Mouse (Mus musculus): ENCODE measurements at regions not wholly inside any gene's neighbourhood (a gene's known extent, or its start where the extent isn't known, plus 50 kb on each side); places are given as distances from the start of the nearest gene placed in this dataset.

- DNase-seq (ENCODE audit: low spot score in 2 of 2) = no peak
Observed at GRCm38 (mm10) chr13:99781616-99782015, 119.3 kb downstream of the Cartpt start.

- no peak for DNase-seq (ENCODE audit: low spot score in 2 of 2)
Observed at GRCm38 (mm10) chr13:99780751-99781460, 120.0 kb downstream of the Cartpt start.

GRCm38 (mm10) chr13:99778747-99779146, 122.1 kb downstream of the Cartpt start:
- DNase-seq (ENCODE audit: low spot score in 2 of 2) = no peak

- DNase-seq (ENCODE audit: low spot score in 2 of 2) = no peak
Observed at GRCm38 (mm10) chr13:99777736-99778135, 123.2 kb downstream of the Cartpt start.

GRCm38 (mm10) chr13:99765965-99766364, 134.9 kb downstream of the Cartpt start:
- no peak for DNase-seq (ENCODE audit: low spot score in 2 of 2)

- DNase-seq (ENCODE audit: low spot score in 2 of 2) = no peak
Observed at GRCm38 (mm10) chr13:99764764-99765163, 136.1 kb downstream of the Cartpt start.

GRCm38 (mm10) chr13:99764097-99764714, 136.7 kb downstream of the Cartpt start:
- no peak for DNase-seq (ENCODE audit: low spot score in 2 of 2)

GRCm38 (mm10) chr13:99761843-99762242, 139.0 kb downstream of the Cartpt start:
- peak; percentile 83 to 92 for DNase-seq (ENCODE audit: low spot score in 2 of 2)

GRCm38 (mm10) chr13:99761423-99761822, 139.5 kb downstream of the Cartpt start:
- no peak for DNase-seq (ENCODE audit: low spot score in 2 of 2)

GRCm38 (mm10) chr13:99760646-99761045, 140.2 kb downstream of the Cartpt start:
- DNase-seq (ENCODE audit: low spot score in 2 of 2) = no peak

- no peak for DNase-seq (ENCODE audit: low spot score in 2 of 2)
Observed at GRCm38 (mm10) chr13:99759256-99760044, 141.4 kb downstream of the Cartpt start.

- no peak for DNase-seq (ENCODE audit: low spot score in 2 of 2)
Observed at GRCm38 (mm10) chr13:99754701-99755100, 146.2 kb downstream of the Cartpt start.

- no peak for DNase-seq (ENCODE audit: low spot score in 2 of 2)
Observed at GRCm38 (mm10) chr13:99754251-99754652, 146.6 kb downstream of the Cartpt start.

- DNase-seq (ENCODE audit: low spot score in 2 of 2) = no peak
Observed at GRCm38 (mm10) chr13:99753526-99753925, 147.4 kb downstream of the Cartpt start.

- DNase-seq (ENCODE audit: low spot score in 2 of 2) = no peak
Observed at GRCm38 (mm10) chr13:99750729-99751128, 150.2 kb downstream of the Cartpt start.

GRCm38 (mm10) chr13:99749342-99749741, 151.5 kb downstream of the Cartpt start:
- no peak for DNase-seq (ENCODE audit: low spot score in 2 of 2)

GRCm38 (mm10) chr13:99748128-99748527, 152.8 kb downstream of the Cartpt start:
- DNase-seq (ENCODE audit: low spot score in 2 of 2) = no peak

- DNase-seq (ENCODE audit: low spot score in 2 of 2) = no peak
Observed at GRCm38 (mm10) chr13:99745526-99745925, 155.4 kb downstream of the Cartpt start.

- no peak for DNase-seq (ENCODE audit: low spot score in 2 of 2)
Observed at GRCm38 (mm10) chr13:99744790-99745120, 156.1 kb downstream of the Cartpt start.

- DNase-seq (ENCODE audit: low spot score in 2 of 2) = no peak
Observed at GRCm38 (mm10) chr13:99743952-99744789, 156.7 kb downstream of the Cartpt start.

GRCm38 (mm10) chr13:99742507-99742906, 158.4 kb downstream of the Cartpt start:
- no peak for DNase-seq (ENCODE audit: low spot score in 2 of 2)

GRCm38 (mm10) chr13:99741981-99742380, 158.9 kb downstream of the Cartpt start:
- no peak for DNase-seq (ENCODE audit: low spot score in 2 of 2)
